Mouse (Mus musculus): ENCODE data around the gene C1qc. TPM values are rescaled to one million over a fixed set of nuclear protein-coding genes. Genes with fewer than 3 reads are reported as not detected.

The C1qc gene
- total RNA-seq, 2 experiments from 2014 or later, result not detected

GRCm38 (mm10) chr4:136861806-136862205 is 31.1 kb downstream of the C1qc start:
- no peak for ATAC-seq (replicated peaks; ENCODE audit: low FRiP score, low TSS enrichment, poor library complexity, severe bottlenecking)

- no peak for ATAC-seq (replicated peaks; ENCODE audit: low FRiP score, low TSS enrichment, poor library complexity, severe bottlenecking)
These were observed 32.8 kb downstream of the C1qc start for GRCm38 (mm10) chr4:136860022-136860421.

- 0 out of 2 replicates have a peak, but pooled peaks have one; percentile 8 for ATAC-seq (replicated peaks; ENCODE audit: low FRiP score, low TSS enrichment, poor library complexity, severe bottlenecking)
These were observed 37.8 kb downstream of the C1qc start for GRCm38 (mm10) chr4:136855081-136855480.

- ATAC-seq (replicated peaks; ENCODE audit: low FRiP score, low TSS enrichment, poor library complexity, severe bottlenecking), result no peak
These were observed 39.9 kb downstream of the C1qc start for GRCm38 (mm10) chr4:136852989-136853388.

- ATAC-seq (replicated peaks; ENCODE audit: low FRiP score, low TSS enrichment, poor library complexity, severe bottlenecking), result no peak
These were observed 40.7 kb downstream of the C1qc start for GRCm38 (mm10) chr4:136852119-136852518.

- ATAC-seq (replicated peaks; ENCODE audit: low FRiP score, low TSS enrichment, poor library complexity, severe bottlenecking), result no peak
These were observed 44.3 kb downstream of the C1qc start for GRCm38 (mm10) chr4:136848565-136848964.

- no peak for ATAC-seq (replicated peaks; ENCODE audit: low FRiP score, low TSS enrichment, poor library complexity, severe bottlenecking)
These were observed 45.7 kb downstream of the C1qc start for GRCm38 (mm10) chr4:136847166-136847565.

- ATAC-seq (replicated peaks; ENCODE audit: low FRiP score, low TSS enrichment, poor library complexity, severe bottlenecking), result no peak
These were observed 50.1 kb downstream of the C1qc start for GRCm38 (mm10) chr4:136842802-136843201.

- ATAC-seq (replicated peaks; ENCODE audit: low FRiP score, low TSS enrichment, poor library complexity, severe bottlenecking), result no peak
These were observed 50.8 kb downstream of the C1qc start for GRCm38 (mm10) chr4:136842033-136842432.

GRCm38 (mm10) chr4:136841056-136841455 is 51.8 kb downstream of the C1qc start:
- peak; percentile 79 for ATAC-seq (replicated peaks; ENCODE audit: low FRiP score, low TSS enrichment, poor library complexity, severe bottlenecking)

Other genes starting within 250 kb of the C1qc start
- gene Ephb2, start 57.1 kb downstream of the C1qc start, total RNA-seq (2014; fragmentation: Nextera tagmentation), result not detected in 2 replicates
- 0.56 TPM in 1 of 2 replicates, not detected in the other for gene Ephb2, start 57.1 kb downstream of the C1qc start, total RNA-seq (2017)
- not detected in 2 replicates for gene C1qb, start 6.9 kb downstream of the C1qc start, total RNA-seq (2014; fragmentation: Nextera tagmentation)
- gene C1qb, start 6.9 kb downstream of the C1qc start, total RNA-seq (2017), result not detected in 2 replicates
- gene C1qa, start 5.7 kb upstream of the C1qc start, total RNA-seq (2014; fragmentation: Nextera tagmentation), result 1.5 TPM in 1 of 2 replicates, not detected in the other
- gene C1qa, start 5.7 kb upstream of the C1qc start, total RNA-seq (2017), result not detected in 2 replicates
- gene Epha8, start 63.8 kb upstream of the C1qc start, total RNA-seq (2014; fragmentation: Nextera tagmentation), result not detected in 2 replicates
- not detected in 2 replicates for gene Epha8, start 63.8 kb upstream of the C1qc start, total RNA-seq (2017)
- 10.3 and 10.4 TPM in 2 replicates for gene Zbtb40, start 155.7 kb upstream of the C1qc start, total RNA-seq (2014; fragmentation: Nextera tagmentation)
- 5.7 and 7.1 TPM in 2 replicates for gene Zbtb40, start 155.7 kb upstream of the C1qc start, total RNA-seq (2017)

Measured in megakaryocyte-erythroid progenitor cell, adult 5-6 weeks (primary cell).